Mouse (Mus musculus) lung, adult 18-20 months (tissue): Measurements from ENCODE around the gene Uqcrh.

Source experiments
- DNase-seq, 2 experiments: peaks; one replicate each; pipeline ENCODE4 v3.0.0; 2022; ENCODE audit warnings: mixed read lengths in 2 of 2

Uqcrh gene

GRCm38 (mm10) chr4:116053399-116053961 is 21.4 kb downstream of the Uqcrh start, which contains the start of gene Nsun4:
Gene Nsun4, minus strand, starts transcription at chr4:116053876.
- peak; percentile 93 to 95 for DNase-seq

GRCm38 (mm10) chr4:116052526-116053293 is 22.2 kb downstream of the Uqcrh start:
- peak; percentile 67 to 75 for DNase-seq

GRCm38 (mm10) chr4:116049211-116049610 is 25.7 kb downstream of the Uqcrh start:
- no peak for DNase-seq

GRCm38 (mm10) chr4:116048130-116048920 is 26.5 kb downstream of the Uqcrh start:
- peak; percentile 92 to 95 for DNase-seq

GRCm38 (mm10) chr4:116047681-116048080 is 27.2 kb downstream of the Uqcrh start:
- no peak for DNase-seq

- no peak for DNase-seq
Measured at GRCm38 (mm10) chr4:116046604-116047003, 28.3 kb downstream of the Uqcrh start.

GRCm38 (mm10) chr4:116042186-116042585 is 32.7 kb downstream of the Uqcrh start:
- no peak for DNase-seq

- peak in 1 of 2 experiments; percentile 10 for DNase-seq
Measured at GRCm38 (mm10) chr4:116040466-116040865, 34.4 kb downstream of the Uqcrh start.

- DNase-seq = no peak
Measured at GRCm38 (mm10) chr4:116033374-116033773, 41.5 kb downstream of the Uqcrh start.

- DNase-seq = no peak
Measured at GRCm38 (mm10) chr4:116032906-116033305, 42.0 kb downstream of the Uqcrh start.

GRCm38 (mm10) chr4:116017902-116018746 is 56.7 kb downstream of the Uqcrh start, which contains the start of gene Faah:
Gene Faah, minus strand, starts transcription at chr4:116017926.
- no peak for DNase-seq

GRCm38 (mm10) chr4:116017300-116017901 is 57.5 kb downstream of the Uqcrh start:
- DNase-seq = peak; percentile 78 to 82
